Mouse (Mus musculus): ENCODE measurements at regions not wholly inside any gene's neighbourhood (a gene's known extent, or its start where the extent isn't known, plus 50 kb on each side); places are given as distances from the start of the nearest gene placed in this dataset.

DNA sequence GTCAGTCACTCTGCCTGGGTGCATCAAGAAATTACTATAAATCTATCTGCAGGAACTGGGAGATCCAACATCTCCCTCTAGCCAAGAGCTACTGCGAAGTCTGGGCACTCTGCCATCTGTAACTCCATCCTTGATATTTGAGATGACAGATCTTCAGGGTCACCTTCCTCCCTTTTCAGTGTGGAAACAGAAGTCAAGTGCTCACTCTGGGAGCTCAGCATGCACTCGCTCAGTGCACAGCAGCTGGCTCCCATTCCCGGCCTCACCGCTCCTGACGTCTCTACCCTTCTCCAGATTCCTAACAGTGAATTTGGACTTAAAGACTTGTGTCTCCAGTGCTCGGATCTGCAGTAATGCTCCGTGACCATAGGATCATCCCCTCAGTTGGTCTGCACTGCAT, 400.3 kb downstream of the Fut8 start:
- Histone ChIP-seq H3K4me2 (no peak overlapping the region), H3K27me3 (no peaks in the 10 kb centered on the region), H3K9me3 (no peaks in the 10 kb centered on the region), H3K4me1 (replicated peaks) (peaks cover 12% of the 10 kb centered on the region), H3K4me3 (no peak overlapping the region), H3K9ac (no peak overlapping the region), H3K36me3 (no peaks in the 10 kb centered on the region), H3K27ac (replicated peaks) (no peak overlapping the region; the same call in 1 of the 2 replicates)
- 58% methylated on average over 7 of the region's 7 CpGs for WGBS
- no peak for ATAC-seq (ENCODE audit: low FRiP score, low read depth)

DNA sequence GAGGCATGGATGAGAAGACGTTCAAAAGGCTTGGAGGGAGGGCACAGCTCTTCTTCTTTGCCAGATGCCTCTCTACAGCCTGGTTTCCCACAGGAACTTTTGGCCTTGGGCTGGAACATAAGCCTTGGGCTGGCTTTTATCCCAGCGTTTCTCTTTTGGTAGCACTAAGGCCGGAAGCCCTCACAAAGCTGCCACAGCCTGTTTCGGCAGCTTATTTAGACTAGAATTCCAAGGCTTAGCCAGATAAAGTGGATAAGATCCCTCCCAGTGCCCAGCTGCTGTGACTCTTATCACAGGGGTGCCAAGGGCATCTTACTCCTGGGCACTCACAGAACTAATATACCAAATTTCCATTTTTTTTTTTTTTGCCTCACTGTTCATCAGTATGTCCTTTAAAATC, 404.4 kb downstream of the Fut8 start:
- Histone ChIP-seq H3K36me3 (no peaks in the 10 kb centered on the region), H3K27me3 (no peaks in the 10 kb centered on the region), H3K9me3 (no peaks in the 10 kb centered on the region), H3K4me1 (replicated peaks) (peaks cover 14% of the 10 kb centered on the region), H3K4me3 (no peak overlapping the region), H3K9ac (no peak overlapping the region), H3K27ac (replicated peaks) (no peak overlapping the region), H3K4me2 (no peak overlapping the region)
- 67% methylated on average over 4 of the region's 4 CpGs for WGBS
- ATAC-seq (ENCODE audit: low FRiP score, low read depth), result no peak

DNA sequence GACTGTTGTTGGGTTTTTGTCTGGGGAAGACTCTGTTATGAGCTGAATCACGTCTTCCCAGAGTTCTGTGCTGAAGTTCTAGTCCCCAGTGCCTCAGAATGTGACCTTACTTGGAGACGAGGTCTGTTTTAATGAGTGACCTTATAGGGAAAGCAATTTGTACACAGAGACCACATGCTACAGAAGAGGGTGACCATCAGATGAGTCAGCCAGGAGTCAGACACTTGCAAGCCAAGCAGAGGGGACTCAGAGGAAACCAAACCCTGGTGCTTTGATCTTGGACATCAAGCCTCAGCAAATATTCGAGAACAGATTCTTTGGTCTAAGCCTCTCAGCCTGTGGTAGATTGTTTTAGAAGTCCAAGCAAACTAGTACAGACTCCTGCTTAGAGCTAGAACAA, 409.9 kb downstream of the Fut8 start:
- no peaks in the 10 kb centered on the region for H3K36me3 ChIP-seq
- peaks cover 11% of the 10 kb centered on the region; the same call in 1 of the 2 replicates for H3K4me1 ChIP-seq (replicated peaks)
- no peak overlapping the region for H3K4me2 ChIP-seq
- H3K9me3 ChIP-seq, result no peaks in the 10 kb centered on the region
- H3K9ac ChIP-seq, result no peak overlapping the region
- H3K4me3 ChIP-seq, result no peak overlapping the region
- H3K27ac ChIP-seq (replicated peaks), result no peak overlapping the region
- ATAC-seq (ENCODE audit: low FRiP score, low read depth), result no peak
- WGBS, result 65% methylated on average over 3 of the region's 3 CpGs
- H3K27me3 ChIP-seq, result no peaks in the 10 kb centered on the region

DNA sequence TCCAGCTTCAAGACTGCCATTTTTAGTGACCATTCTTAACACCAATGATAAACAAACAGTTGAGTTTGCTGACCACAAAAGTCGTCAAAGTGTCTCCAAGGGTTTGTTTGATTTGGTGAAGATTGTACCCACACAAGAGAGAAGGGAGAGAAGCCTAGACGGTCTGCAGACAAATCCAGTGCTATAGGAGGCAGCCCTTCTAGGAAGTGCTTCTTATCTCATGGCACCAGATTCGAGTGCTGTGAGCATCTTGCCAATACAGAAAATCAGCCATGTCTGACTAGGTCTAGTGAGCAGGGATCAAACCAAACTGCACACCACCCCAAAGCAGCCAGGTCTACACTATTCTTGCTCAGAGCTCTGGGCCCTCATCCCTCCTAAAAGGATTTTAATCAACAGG, 416.4 kb downstream of the Fut8 start:
- Histone ChIP-seq H3K27me3 (no peaks in the 10 kb centered on the region), H3K9me3 (no peaks in the 10 kb centered on the region), H3K4me1 (replicated peaks) (peaks cover 11% of the 10 kb centered on the region), H3K4me2 (no peak overlapping the region), H3K4me3 (no peak overlapping the region), H3K27ac (replicated peaks) (no peak overlapping the region), H3K9ac (no peak overlapping the region), H3K36me3 (no peaks in the 10 kb centered on the region)
- 83% methylated on average over 3 of the region's 3 CpGs for WGBS
- ATAC-seq (ENCODE audit: low FRiP score, low read depth), result no peak

DNA sequence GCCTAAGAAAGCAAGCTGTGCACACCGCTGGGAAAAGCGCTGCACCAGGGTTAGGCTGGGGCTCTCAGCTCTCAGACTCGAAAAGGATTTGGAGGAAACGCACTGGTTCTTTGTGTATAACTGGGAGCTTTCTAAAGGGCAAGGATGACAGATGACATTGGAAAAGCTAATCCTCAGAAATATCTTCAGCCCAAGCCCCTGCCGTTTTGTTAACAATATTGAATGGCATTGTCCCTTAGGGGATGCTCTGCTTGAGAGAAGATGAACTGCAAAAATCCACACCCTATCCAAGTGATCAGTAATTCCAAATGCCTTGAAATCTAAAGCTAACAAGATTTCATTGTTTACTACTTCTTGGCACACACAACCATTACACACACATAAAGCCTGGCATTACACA, 419.1 kb downstream of the Fut8 start:
- WGBS, result 29% methylated on average over 5 of the region's 5 CpGs
- Histone ChIP-seq H3K27me3 (no peaks in the 10 kb centered on the region), H3K9me3 (no peaks in the 10 kb centered on the region), H3K36me3 (no peaks in the 10 kb centered on the region), H3K4me1 (replicated peaks) (peaks cover 11% of the 10 kb centered on the region), H3K27ac (replicated peaks) (no peak overlapping the region), H3K4me2 (no peak overlapping the region), H3K9ac (no peak overlapping the region), H3K4me3 (no peak overlapping the region)
- no peak for ATAC-seq (ENCODE audit: low FRiP score, low read depth)

DNA sequence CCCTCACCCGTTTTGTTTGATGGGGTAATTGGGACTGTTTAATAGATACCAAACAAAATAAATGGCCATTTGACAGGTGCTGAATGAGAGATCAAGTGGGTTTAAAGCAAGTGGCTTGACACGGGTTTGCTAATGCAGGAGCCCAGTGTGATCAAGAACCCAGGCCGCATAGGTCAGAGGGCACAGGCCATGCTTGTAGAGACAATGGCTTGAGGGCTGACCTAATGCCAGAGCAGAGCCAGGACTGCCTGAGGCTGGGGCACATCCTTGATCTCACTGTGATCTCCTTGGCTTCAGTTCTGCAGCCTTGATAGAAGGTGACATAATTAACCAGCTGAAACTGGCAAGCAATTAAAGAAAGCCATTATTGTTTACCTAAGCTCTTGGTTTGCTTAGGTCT, 420.0 kb downstream of the Fut8 start:
- Histone ChIP-seq H3K36me3 (no peaks in the 10 kb centered on the region), H3K9me3 (no peaks in the 10 kb centered on the region), H3K4me3 (no peak overlapping the region), H3K4me1 (replicated peaks) (peaks cover 11% of the 10 kb centered on the region), H3K27me3 (no peaks in the 10 kb centered on the region), H3K9ac (no peak overlapping the region), H3K27ac (replicated peaks) (no peak overlapping the region), H3K4me2 (no peak overlapping the region)
- WGBS, result 26% methylated on average over 3 of the region's 3 CpGs
- ATAC-seq (ENCODE audit: low FRiP score, low read depth), result no peak

DNA sequence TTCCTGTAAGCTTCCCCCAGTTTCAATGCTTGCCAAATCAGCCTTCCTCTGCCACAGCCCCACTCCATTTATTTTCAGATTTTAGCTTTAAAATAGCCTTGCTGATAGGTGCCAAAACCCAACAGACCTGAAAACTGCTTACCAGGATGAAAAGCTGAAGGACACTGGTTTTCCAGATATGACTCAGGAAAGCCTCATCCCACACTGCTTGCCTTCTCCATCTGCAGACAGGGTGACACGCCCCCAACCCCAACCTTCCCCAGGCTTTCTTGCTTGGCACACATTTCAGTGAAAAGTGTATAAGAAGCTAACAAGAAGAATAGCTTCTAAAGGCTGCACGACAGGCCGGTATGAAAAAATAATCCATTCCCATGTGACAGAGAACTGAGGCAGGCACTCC, 425.3 kb downstream of the Fut8 start:
- Histone ChIP-seq H3K27me3 (no peaks in the 10 kb centered on the region), H3K4me1 (replicated peaks) (peaks cover 8% of the 10 kb centered on the region), H3K4me2 (no peak overlapping the region), H3K4me3 (no peak overlapping the region), H3K27ac (replicated peaks) (no peak overlapping the region), H3K9ac (no peak overlapping the region), H3K9me3 (no peaks in the 10 kb centered on the region), H3K36me3 (no peaks in the 10 kb centered on the region)
- ATAC-seq (ENCODE audit: low FRiP score, low read depth), result no peak
- WGBS, result 78% methylated on average over 3 of the region's 3 CpGs

DNA sequence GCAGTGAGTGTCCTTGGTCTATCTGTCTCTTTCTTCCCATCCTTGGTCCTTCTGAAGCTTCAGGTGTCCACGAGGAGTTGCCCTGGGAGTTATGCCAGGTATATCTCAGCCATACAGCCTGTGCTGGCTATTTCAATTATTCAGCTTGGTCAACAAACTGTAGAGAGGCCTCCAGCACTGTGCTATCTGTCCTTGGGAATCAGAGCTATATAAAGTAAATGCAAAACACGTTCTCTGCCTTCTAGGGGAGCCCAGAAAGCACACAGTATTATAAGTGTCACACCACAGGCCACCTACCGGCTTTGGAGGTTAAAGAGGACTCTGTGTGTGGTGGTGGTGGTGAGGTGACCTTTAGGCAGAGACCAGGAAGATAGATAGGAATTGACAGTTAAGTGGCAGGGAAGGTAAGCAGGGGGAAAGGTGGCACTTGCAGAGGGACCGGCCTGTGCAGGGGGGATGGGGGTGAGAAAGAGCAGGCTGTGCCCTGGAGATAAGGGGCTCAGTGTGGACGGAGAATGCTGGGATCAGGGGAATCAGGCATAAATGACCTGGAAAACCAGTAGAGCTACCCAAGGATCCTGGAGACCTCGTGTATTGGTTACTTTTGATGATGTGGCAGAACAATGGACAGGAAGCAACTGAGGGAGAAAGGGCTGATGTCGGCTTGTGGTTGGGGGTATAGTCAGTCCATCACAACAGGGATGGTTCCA, 425.9 kb downstream of the Fut8 start:
- Histone ChIP-seq H3K36me3 (no peaks in the 10 kb centered on the region), H3K4me1 (replicated peaks) (peaks cover 13% of the 10 kb centered on the region), H3K9me3 (no peaks in the 10 kb centered on the region), H3K4me2 (no peak overlapping the region), H3K9ac (no peak overlapping the region), H3K27ac (replicated peaks) (no peak overlapping the region), H3K27me3 (no peaks in the 10 kb centered on the region), H3K4me3 (no peak overlapping the region)
- no peak for ATAC-seq (ENCODE audit: low FRiP score, low read depth)
- WGBS, result 73% methylated on average over 7 of the region's 7 CpGs

DNA sequence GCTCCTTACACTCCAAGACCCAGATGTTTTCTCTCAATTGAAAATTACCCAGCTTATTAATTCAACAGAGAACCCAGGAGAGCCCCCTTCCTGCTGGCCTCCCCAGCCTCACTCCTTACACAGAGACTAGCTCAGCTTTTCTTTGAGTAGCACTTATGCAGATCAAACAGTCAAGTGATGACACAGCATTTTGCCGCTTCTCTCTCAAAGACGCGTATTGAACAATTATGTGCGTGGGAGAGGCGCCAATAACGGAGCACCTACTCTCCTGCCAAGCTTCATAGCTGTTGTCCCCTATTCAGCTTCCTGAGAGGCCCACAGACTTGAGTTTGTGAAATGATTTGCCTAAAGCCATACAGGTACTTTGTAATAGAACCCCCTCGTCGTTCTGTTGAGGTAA, 428.5 kb downstream of the Fut8 start:
- 65% methylated on average over 8 of the region's 8 CpGs for WGBS
- H3K36me3 ChIP-seq, result no peaks in the 10 kb centered on the region
- H3K27ac ChIP-seq (replicated peaks), result no peak overlapping the region
- ATAC-seq (ENCODE audit: low FRiP score, low read depth), result no peak
- H3K27me3 ChIP-seq, result no peaks in the 10 kb centered on the region
- no peak overlapping the region for H3K9ac ChIP-seq
- H3K4me3 ChIP-seq, result no peak overlapping the region
- no peaks in the 10 kb centered on the region for H3K9me3 ChIP-seq
- peaks cover 19% of the 10 kb centered on the region for H3K4me1 ChIP-seq (replicated peaks)
- H3K4me2 ChIP-seq, result no peak overlapping the region

DNA sequence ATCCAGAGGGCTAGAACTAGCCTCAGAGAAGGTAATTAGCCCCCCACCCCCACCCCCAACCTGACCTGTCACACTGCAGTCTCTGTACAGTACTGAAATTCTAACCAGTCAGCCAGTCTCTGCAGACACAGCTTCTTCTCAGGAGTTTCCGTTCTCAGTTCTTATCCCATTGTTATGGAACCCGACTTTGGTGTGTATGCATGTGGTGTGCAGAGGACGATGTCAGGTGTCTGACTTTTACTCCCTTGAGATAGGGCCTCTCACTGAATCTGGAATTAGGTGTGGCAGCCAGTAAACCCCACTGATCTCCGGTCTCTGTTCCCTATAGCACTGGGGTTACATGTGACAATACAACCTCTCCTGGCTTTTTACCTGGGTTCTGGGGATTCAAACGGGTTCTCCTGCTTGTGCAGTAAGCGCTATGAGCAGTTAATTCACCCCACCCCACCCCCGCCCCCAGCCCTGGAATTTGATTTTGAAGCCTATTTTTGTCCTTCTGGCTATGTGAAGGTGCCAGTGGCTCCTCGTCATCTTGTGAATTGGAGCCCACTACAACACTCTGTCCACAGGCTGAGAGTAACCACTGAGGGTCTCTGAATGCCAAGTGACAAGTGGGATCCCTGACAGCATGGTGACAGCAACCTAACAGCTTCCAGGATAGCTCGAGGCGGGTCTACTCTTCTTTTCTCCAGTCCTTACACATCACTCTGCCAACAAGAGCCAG, 429.4 kb downstream of the Fut8 start:
- no peak for ATAC-seq (ENCODE audit: low FRiP score, low read depth)
- H3K27ac ChIP-seq (replicated peaks), result no peak overlapping the region

DNA sequence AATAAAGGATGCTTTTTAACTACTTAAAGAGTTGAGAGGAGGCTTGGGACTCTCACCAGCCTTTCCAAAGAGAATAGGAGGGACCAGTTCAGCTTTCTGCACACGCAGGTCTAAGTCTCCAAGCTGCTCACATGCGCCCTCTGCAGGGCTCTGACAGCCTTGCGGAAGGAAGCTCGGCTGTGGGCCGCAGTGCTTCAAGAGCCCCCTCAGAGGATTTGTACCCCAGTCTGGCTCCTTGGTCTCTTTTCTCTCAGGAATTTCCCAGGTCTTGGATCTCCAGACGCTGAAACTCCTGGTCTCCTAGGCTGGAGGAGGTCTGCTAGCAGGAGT, 429.9 kb downstream of the Fut8 start:
- Histone ChIP-seq H3K27me3 (no peaks in the 10 kb centered on the region), H3K9me3 (no peaks in the 10 kb centered on the region), H3K27ac (replicated peaks) (no peak overlapping the region), H3K9ac (no peak overlapping the region), H3K4me1 (replicated peaks) (peaks cover 19% of the 10 kb centered on the region), H3K4me3 (no peak overlapping the region), H3K4me2 (no peak overlapping the region), H3K36me3 (no peaks in the 10 kb centered on the region)
- whole genome bisulfite sequencing, result 2% methylated on average over 6 of the region's 6 CpGs
- ATAC-seq (ENCODE audit: low FRiP score, low read depth), result peak; percentile 52; the same call in 1 of the 2 replicates

More for the DNA sequence above, 429.4 kb downstream of the Fut8 start:
- 80% methylated on average over 10 of the region's 10 CpGs for WGBS
- no peak overlapping the region for H3K4me2 ChIP-seq
- peaks cover 19% of the 10 kb centered on the region for H3K4me1 ChIP-seq (replicated peaks)
- no peak overlapping the region for H3K4me3 ChIP-seq
- no peaks in the 10 kb centered on the region for H3K27me3 ChIP-seq
- no peak overlapping the region for H3K9ac ChIP-seq
- H3K36me3 ChIP-seq, result no peaks in the 10 kb centered on the region
- H3K9me3 ChIP-seq, result no peaks in the 10 kb centered on the region

DNA sequence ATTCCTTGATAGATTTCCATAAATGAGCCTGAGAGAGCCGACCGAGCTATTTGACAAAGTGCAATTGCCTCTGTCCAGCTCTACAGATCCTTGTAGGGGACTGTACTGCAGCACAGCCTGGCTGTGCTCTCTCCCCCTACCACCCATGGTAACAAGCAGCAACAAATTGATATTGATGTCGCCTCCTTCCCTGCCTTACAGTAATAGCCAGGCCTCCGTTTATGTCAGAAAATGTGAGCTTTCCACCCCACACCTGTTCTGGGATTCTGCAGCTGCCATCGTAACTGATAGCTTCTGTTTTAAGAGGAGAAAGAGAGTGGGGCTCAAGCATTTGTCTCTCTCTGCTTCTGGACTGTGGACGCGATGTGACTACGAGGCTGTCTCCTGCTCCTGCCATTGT, 432.6 kb downstream of the Fut8 start:
- Histone ChIP-seq H3K36me3 (no peaks in the 10 kb centered on the region), H3K4me3 (no peak overlapping the region), H3K27me3 (no peaks in the 10 kb centered on the region), H3K27ac (replicated peaks) (no peak overlapping the region), H3K9me3 (no peaks in the 10 kb centered on the region), H3K4me2 (no peak overlapping the region), H3K9ac (no peak overlapping the region), H3K4me1 (replicated peaks) (peaks cover 22% of the 10 kb centered on the region)
- no peak for ATAC-seq (ENCODE audit: low FRiP score, low read depth)
- 61% methylated on average over 8 of the region's 8 CpGs for WGBS

DNA sequence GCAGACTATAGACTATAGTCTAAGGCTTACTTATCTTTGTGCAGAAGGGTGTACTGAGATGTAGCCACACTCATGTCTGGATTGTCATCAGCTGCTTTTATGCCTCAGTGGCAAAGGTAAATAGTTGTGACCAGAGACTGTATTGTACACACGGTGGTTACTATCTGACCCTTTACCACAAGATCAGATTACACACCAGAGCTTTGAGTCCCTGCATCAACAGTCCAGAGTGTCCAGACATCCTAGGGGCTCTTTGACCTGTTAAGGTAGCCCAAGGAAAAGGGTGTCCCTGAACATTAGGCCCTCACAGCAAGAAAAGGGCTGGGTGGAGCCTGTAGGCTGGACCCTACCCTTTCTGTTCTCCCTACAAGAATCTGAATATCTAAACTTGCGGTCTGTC, 436.4 kb downstream of the Fut8 start:
- Histone ChIP-seq H3K27me3 (no peaks in the 10 kb centered on the region), H3K9me3 (no peaks in the 10 kb centered on the region), H3K36me3 (no peaks in the 10 kb centered on the region), H3K4me2 (no peak overlapping the region), H3K4me3 (no peak overlapping the region), H3K4me1 (replicated peaks) (peaks cover 9% of the 10 kb centered on the region; the same call in 1 of the 2 replicates), H3K27ac (replicated peaks) (no peak overlapping the region), H3K9ac (no peak overlapping the region)
- no peak for ATAC-seq (ENCODE audit: low FRiP score, low read depth)
- WGBS, result 82% methylated on average over 2 of the region's 2 CpGs
